Mouse (Mus musculus) kidney, adult 2 months (tissue): Measurements from ENCODE around the gene Fcf1.

Source experiments
- CTCF ChIP-seq: fragments of 200-500 bp; conservative IDR thresholded peaks from 2 replicates; pipeline ENCODE4 v1.5.1; 2011; ENCODE audit warnings: low read depth, mild to moderate bottlenecking, control low read depth, low read length, moderate library complexity, mixed read lengths; ENCODE audit not compliant: insufficient read depth, insufficient read length
- POLR2A ChIP-seq: fragments of 200-500 bp; IDR thresholded peaks from one replicate; pipeline ENCODE4 v1.6.1; 2011; ENCODE audit warnings: low read depth, low read length, control low read depth

GRCm38 (mm10) chr12:84921881-84922419 lies 48.7 kb upstream of the Fcf1 start:
- no peak for TF ChIP-seq POLR2A
- TF ChIP-seq CTCF: no peak
